Mouse (Mus musculus) heart, postnatal 0 days (tissue): ENCODE data around the gene Stxbp5l. TPM values are rescaled to one million over a fixed set of nuclear protein-coding genes. Genes with fewer than 3 reads are reported as not detected.

Experiments
- ATAC-seq: fragments of 200-750 bp; cut with Nextera tagmentation; 2 replicates; pipeline ENCODE4 v1.8.0; 2017; ENCODE audit warnings: low read depth, moderate number of reproducible peaks, moderate library complexity; ENCODE audit not compliant: insufficient read depth
- DNase-seq: peaks from one replicate; pipeline ENCODE4 v3.0.0-alpha.2; 2016; ENCODE audit warnings: low spot score
- H3K27ac ChIP-seq: fragments of 300-500 bp; sonication (generic); 2 replicates; pipeline ENCODE4 v1.5.1; 2014; ENCODE audit warnings: low read depth, mild to moderate bottlenecking
- H3K27me3 ChIP-seq: fragments of 300-500 bp; sonication (generic); 2 replicates; pipeline ENCODE4 v1.6.1; 2014; ENCODE audit warnings: low read length, mixed read lengths; ENCODE audit not compliant: control insufficient read depth, insufficient read depth
- H3K36me3 ChIP-seq: fragments of 300-500 bp; sonication (generic); replicated peaks from 2 replicates; pipeline ENCODE4 v1.6.1; 2014; ENCODE audit warnings: low read length, mixed read lengths; ENCODE audit not compliant: control insufficient read depth, insufficient read depth
- H3K4me1 ChIP-seq: fragments of 300-500 bp; sonication (generic); 2 replicates; pipeline ENCODE4 v1.6.1; 2014; ENCODE audit warnings: antibody characterized with exemption; ENCODE audit not compliant: control insufficient read depth, insufficient read depth
- H3K4me2 ChIP-seq: fragments of 300-500 bp; sonication (generic); 2 replicates; pipeline ENCODE4 v1.6.1; 2014; ENCODE audit warnings: low read depth, mild to moderate bottlenecking, low read length, moderate library complexity
- H3K4me3 ChIP-seq: fragments of 300-500 bp; sonication (generic); 2 replicates; pipeline ENCODE4 v1.5.1; 2014; ENCODE audit warnings: low read depth, low read length
- H3K9ac ChIP-seq: fragments of 300-500 bp; sonication (generic); replicated peaks from 2 replicates; pipeline ENCODE4 v1.6.1; 2014; ENCODE audit warnings: low read depth, low read length, mixed read lengths
- H3K9me3 ChIP-seq: fragments of 300-500 bp; sonication (generic); replicated peaks from 2 replicates; pipeline ENCODE4 v1.6.1; 2016; ENCODE audit warnings: low read length; ENCODE audit not compliant: control insufficient read depth
- CTCF ChIP-seq: IDR thresholded peaks from 2 replicates; pipeline ENCODE4 v1.5.1; 2016; ENCODE audit warnings: antibody characterized with exemption, control low read depth, low read depth
- EP300 ChIP-seq: IDR thresholded peaks from 2 replicates; pipeline ENCODE4 v1.6.1; 2016; ENCODE audit warnings: antibody characterized with exemption, low read depth
- WGBS: fragments of 180-500 bp; shearing (Covaris S2); extraction: QIAGEN DNeasy Blood & Tissue Kit; methylation state at CpG from one replicate; pipeline ENCODE4 v1.1.7; 2014; 5-methylcytosine and 5-hydroxymethylcytosine counted together
- polyA plus RNA-seq: library from polyadenylated mRNA; unstranded; fragments of >200 nt; fragmentation: Nextera tagmentation; extraction: Ambion mirVana; gene quantifications from 2 replicates; pipeline ENCODE4 v1.2.1, GENCODE M21; 2015
- total RNA-seq: library from RNA; depleted of rRNA; stranded (reverse); fragments of >200 nt; gene quantifications from 2 replicates; pipeline ENCODE4 v1.2.3, GENCODE M21; 2014; ENCODE audit warnings: low replicate concordance

The Stxbp5l gene
- total and polyA plus RNA-seq, 2 experiments from 2014 or later, result 0.12 TPM; not detected in 1

DNA sequence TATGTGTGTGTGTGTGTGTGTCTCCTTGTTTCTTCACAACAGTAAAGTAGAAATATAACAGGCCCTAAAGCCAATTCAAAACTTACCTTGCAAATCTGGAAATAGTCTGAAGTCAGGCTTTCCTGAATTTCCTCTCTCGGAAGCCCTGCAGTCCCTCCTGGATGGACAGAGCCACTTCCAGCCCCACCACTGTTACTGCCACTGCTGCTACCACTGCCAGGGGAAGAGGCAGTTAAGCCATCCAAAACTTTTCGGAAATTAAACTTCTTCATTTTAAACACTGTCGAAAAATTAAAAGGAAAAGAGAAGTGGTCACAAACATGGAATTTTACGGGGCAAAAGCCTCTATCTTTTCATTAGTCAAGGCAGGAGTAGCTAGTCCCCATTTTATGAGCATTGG, 1.3 kb downstream of the Stxbp5l start:
- WGBS, result 43% methylated on average over 4 of the region's 4 CpGs
- no peak overlapping the region for H3K4me2 ChIP-seq
- TF ChIP-seq EP300, result no peak
- TF ChIP-seq CTCF, result no peak

DNA sequence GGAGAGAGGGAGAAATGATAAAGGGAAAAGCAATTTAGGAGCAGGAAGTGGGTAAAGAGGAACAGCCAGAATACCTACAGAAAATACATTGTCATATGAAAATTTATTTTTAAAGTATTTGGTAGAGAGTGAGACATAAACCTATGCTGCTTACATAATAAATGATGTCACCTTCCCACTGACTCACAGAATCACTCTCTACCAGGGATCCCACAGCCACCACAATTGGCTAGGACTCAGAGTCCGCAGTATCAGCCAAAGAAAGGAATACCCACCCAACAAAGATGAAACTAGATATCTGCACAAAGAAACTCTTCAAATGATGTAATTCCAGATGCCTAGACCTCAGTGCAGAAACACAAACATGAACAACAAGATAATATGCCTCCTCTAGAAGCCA, 12.0 kb downstream of the Stxbp5l start:
- ATAC-seq, result no peak
- Histone ChIP-seq H3K4me2 (no peak overlapping the region), H3K9ac (no peak overlapping the region), H3K27me3 (no peaks in the 10 kb centered on the region), H3K4me1 (no peaks in the 10 kb centered on the region), H3K9me3 (no peaks in the 10 kb centered on the region), H3K27ac (no peak overlapping the region), H3K36me3 (no peaks in the 10 kb centered on the region), H3K4me3 (no peak overlapping the region)
- no peak for DNase-seq
- 92% methylated on average over 1 of the region's 1 CpGs for WGBS
- TF ChIP-seq EP300 (no peak), CTCF (no peak)

More for the DNA sequence above, 1.3 kb downstream of the Stxbp5l start:
- ATAC-seq (no peak), DNase-seq (no peak)
- Histone ChIP-seq H3K4me3 (no peak overlapping the region), H3K27me3 (peaks cover 9% of the 10 kb centered on the region; the same call in 1 of the 2 replicates), H3K27ac (no peak overlapping the region), H3K9me3 (no peaks in the 10 kb centered on the region), H3K9ac (no peak overlapping the region), H3K4me1 (peaks cover 9% of the 10 kb centered on the region), H3K36me3 (no peaks in the 10 kb centered on the region)

DNA sequence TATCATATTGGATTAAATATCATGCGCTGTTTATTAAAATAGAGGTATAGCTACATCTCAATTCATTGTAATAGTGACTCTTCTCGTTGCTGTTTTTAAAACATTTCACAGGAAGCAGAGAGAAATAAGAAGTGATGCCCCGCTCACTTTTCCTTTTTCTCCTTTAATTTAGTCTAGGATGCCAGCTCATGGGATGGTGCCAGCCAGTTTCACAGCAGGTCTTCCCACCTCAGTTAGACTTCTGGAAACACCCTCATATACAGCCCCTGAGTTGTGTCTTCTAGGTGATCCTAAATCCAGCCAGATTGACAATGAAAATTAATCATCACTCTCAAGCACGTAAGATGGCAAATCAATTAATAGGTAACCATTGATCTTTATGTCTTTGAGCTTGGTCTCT, 17.3 kb downstream of the Stxbp5l start:
- H3K9ac ChIP-seq, result no peak overlapping the region
- no peaks in the 10 kb centered on the region for H3K27me3 ChIP-seq
- no peaks in the 10 kb centered on the region for H3K36me3 ChIP-seq
- no peaks in the 10 kb centered on the region for H3K9me3 ChIP-seq
- no peak overlapping the region for H3K4me3 ChIP-seq
- H3K27ac ChIP-seq, result no peak overlapping the region
- 81% methylated on average over 4 of the region's 4 CpGs for WGBS
- no peak for DNase-seq
- H3K4me2 ChIP-seq, result no peak overlapping the region
- TF ChIP-seq CTCF, result no peak
- no peaks in the 10 kb centered on the region for H3K4me1 ChIP-seq
- no peak for ATAC-seq

DNA sequence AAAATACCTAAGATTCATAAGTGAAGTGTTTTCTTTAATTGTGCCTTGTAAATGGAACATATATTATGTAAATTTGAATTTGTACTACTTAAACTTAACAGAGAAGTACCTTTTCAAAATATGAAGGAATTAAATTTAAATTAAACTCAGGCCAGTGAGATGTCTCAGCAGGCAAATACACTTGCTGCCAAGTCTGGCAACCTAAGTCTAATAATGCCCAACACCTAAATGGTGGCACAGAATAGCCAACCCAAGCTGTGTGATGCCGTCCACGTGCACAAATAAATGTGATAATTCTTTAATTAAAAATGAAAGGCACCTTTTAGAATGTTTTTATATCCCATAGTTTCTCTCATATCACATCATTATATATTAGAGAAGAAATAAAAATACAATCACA, 20.8 kb downstream of the Stxbp5l start:
- WGBS, result 75% methylated on average over 2 of the region's 2 CpGs
- H3K27me3 ChIP-seq, result no peaks in the 10 kb centered on the region
- no peaks in the 10 kb centered on the region for H3K36me3 ChIP-seq
- H3K4me1 ChIP-seq, result no peaks in the 10 kb centered on the region
- no peaks in the 10 kb centered on the region for H3K9me3 ChIP-seq
- no peak for TF ChIP-seq CTCF
- no peak for TF ChIP-seq EP300
- ATAC-seq (no peak), DNase-seq (no peak)
- no peak overlapping the region for H3K4me2 ChIP-seq
- no peak overlapping the region for H3K9ac ChIP-seq
- H3K27ac ChIP-seq, result no peak overlapping the region
- H3K4me3 ChIP-seq, result no peak overlapping the region

DNA sequence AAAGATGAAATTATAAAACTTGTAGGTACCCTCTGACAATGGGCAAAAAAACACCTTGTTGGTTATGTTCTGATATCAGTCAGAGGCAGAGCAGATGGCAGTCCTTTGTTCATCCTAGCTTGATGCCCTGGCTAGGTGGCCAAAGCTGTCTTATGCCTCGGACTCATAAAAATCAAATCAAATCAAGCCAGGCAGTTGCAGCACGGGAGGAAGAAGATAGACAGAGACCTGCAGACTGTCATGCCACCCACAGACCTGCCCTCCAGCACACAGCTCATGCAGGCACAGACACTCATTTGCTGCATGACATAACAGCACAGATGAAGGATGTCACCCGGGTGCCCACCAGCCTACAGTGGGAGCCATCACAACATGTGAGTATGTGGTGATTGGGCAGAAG, 29.1 kb downstream of the Stxbp5l start:
- WGBS, result 81% methylated on average over 3 of the region's 3 CpGs
- no peak for TF ChIP-seq CTCF
- H3K4me1 ChIP-seq, result no peaks in the 10 kb centered on the region
- H3K27me3 ChIP-seq, result no peaks in the 10 kb centered on the region
- ATAC-seq, result no peak
- no peaks in the 10 kb centered on the region for H3K36me3 ChIP-seq
- H3K4me2 ChIP-seq, result no peak overlapping the region
- H3K9ac ChIP-seq, result no peak overlapping the region
- no peak overlapping the region for H3K4me3 ChIP-seq
- DNase-seq, result no peak
- H3K27ac ChIP-seq, result no peak overlapping the region
- no peaks in the 10 kb centered on the region for H3K9me3 ChIP-seq

DNA sequence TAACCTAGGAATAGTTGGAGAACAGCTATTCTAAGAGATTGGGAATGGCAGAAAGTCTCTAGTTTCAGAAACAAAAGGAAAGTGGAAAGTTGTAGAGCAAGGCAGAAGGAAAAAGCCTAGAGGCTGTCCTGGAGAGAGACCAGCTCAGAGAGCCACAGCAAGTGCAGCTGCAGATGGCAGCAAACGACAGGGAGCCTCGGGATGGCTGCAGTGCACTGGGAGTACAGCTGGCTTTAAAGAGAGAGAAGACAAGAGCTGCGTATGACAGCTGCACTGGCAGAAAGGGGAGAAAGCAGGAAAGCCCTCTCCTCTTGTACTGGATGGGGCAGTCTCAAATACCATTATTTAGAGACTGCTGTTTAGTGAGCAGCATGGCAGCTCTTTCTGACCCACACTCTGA, 37.7 kb downstream of the Stxbp5l start:
- H3K9me3 ChIP-seq, result no peaks in the 10 kb centered on the region
- H3K36me3 ChIP-seq, result no peaks in the 10 kb centered on the region
- TF ChIP-seq EP300, result no peak
- peak; percentile 63 for TF ChIP-seq CTCF
- H3K4me3 ChIP-seq, result no peak overlapping the region
- H3K27ac ChIP-seq, result no peak overlapping the region
- H3K4me2 ChIP-seq, result no peak overlapping the region
- H3K27me3 ChIP-seq, result no peaks in the 10 kb centered on the region
- H3K9ac ChIP-seq, result no peak overlapping the region
- no peaks in the 10 kb centered on the region for H3K4me1 ChIP-seq
- ATAC-seq (peak; percentile 66), DNase-seq (peak; percentile 31)
- WGBS, result 3% methylated on average over 3 of the region's 3 CpGs
